Mouse (Mus musculus): ENCODE results near the gene Gm28539. TPM values are rescaled to one million over a fixed set of nuclear protein-coding genes. Genes with fewer than 3 reads are reported as not detected.
"Not testable (repeated sequence)": the region's sequence is repeated elsewhere in the genome, so short reads cannot be mapped to it uniquely, and the experiment has no call there.

Gm28539 gene
- polyA plus RNA-seq, 1 experiment from 2014 or later, result not detected

DNA sequence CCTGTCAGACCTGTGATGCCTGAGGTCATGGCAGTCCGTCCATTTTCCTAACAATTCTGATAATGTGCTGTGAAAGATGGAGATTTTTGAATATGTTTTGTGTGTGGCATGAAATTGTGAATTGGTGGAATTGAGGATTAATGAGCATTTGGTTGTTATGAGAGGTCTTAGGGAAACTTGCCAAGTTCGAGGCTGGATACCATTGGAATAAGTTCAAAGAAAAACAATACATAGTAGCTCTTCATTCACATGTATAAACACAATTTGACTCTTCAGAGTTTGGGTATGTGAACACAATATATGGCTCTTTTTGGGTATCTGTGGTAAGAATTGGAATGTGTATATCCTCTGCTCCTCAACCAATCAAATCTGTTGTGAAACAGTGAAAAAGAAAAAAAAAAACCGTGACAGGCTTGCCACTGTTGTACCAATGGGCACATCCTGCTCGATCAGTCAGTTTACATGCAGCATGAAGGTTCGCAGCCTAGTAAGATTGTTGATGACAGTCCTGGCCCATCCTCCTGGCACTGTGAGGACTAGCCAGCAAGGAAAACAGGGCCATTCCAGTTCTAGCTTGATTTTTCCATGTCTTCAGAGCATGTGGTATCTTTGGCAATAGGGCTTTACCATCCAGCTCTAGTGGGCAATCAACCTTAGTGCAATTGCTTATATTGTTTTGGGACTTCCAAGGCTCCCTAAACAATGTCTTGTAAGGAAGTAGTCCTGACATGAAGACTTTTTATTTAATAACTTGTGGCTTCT, 102.1 kb downstream of the Gm28539 start:
- no peak overlapping the region for H3K27ac ChIP-seq
- no peak overlapping the region for H3K4me2 ChIP-seq
- H3K9ac ChIP-seq, result no peak overlapping the region
- no peak overlapping the region for H3K4me3 ChIP-seq (replicated peaks)
- H3K27me3 ChIP-seq, result no peaks in the 10 kb centered on the region
- no peaks in the 10 kb centered on the region for H3K9me3 ChIP-seq
- WGBS, result 92% methylated on average over 5 of the region's 5 CpGs
- no peaks in the 10 kb centered on the region for H3K4me1 ChIP-seq
- peaks cover 59% of the 10 kb centered on the region for H3K36me3 ChIP-seq (replicated peaks)
- no peak for ATAC-seq (ENCODE audit: low FRiP score)

DNA sequence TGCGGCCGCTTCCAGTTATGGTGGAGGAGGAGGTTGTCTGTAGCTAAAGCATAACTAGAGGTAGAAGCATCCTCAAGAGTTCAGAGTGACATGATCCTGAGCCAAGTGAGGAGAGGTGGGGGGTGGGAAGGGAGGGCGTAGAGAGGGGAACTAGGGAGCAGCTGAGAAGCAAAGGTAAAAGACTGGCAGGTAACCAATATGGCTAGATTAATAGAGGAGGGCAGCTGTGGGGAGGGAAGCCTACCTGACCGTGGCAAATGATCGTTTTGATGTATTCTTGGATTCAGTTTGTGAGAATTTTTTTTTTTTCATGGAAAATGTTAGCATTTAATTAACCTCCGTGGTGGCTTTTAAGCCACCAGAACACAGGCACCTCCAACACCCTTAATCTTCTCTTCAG, 107.5 kb downstream of the Gm28539 start:
- WGBS, result 92% methylated on average over 6 of the region's 6 CpGs
- no peak overlapping the region for H3K9ac ChIP-seq
- H3K27ac ChIP-seq, result no peak overlapping the region
- H3K4me2 ChIP-seq, result no peak overlapping the region
- H3K9me3 ChIP-seq, result no peaks in the 10 kb centered on the region
- no peaks in the 10 kb centered on the region for H3K4me1 ChIP-seq
- H3K36me3 ChIP-seq (replicated peaks), result peaks cover 62% of the 10 kb centered on the region
- no peaks in the 10 kb centered on the region for H3K27me3 ChIP-seq
- no peak overlapping the region for H3K4me3 ChIP-seq (replicated peaks)
- no peak for ATAC-seq (ENCODE audit: low FRiP score)

DNA sequence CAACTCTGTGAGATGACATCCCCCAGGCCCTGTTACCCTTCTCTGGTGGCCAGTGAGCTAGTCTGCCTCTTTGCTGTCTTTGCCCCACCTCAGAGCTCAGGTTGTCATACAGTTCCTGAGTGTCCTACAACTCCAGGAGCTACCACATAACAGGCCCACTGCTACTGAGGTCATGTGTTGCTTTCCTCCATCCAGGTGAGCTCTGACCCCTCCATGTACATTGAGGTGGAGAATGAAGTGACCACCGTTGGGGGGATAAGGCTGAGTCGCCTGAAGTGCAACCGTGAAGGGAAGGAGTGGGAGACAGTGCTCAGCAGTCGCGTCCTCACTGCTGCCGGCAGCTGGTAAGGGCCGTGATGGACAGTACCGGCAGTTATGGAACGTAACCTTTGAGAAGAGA, 112.6 kb downstream of the Gm28539 start:
- Histone ChIP-seq H3K27me3 (no peaks in the 10 kb centered on the region), H3K4me3 (replicated peaks) (no peak overlapping the region), H3K27ac (no peak overlapping the region), H3K4me2 (no peak overlapping the region), H3K4me1 (no peaks in the 10 kb centered on the region), H3K9ac (no peak overlapping the region), H3K9me3 (no peaks in the 10 kb centered on the region), H3K36me3 (replicated peaks) (peaks cover 88% of the 10 kb centered on the region)
- WGBS, result 96% methylated on average over 9 of the region's 9 CpGs
- no peak for ATAC-seq (ENCODE audit: low FRiP score)

DNA sequence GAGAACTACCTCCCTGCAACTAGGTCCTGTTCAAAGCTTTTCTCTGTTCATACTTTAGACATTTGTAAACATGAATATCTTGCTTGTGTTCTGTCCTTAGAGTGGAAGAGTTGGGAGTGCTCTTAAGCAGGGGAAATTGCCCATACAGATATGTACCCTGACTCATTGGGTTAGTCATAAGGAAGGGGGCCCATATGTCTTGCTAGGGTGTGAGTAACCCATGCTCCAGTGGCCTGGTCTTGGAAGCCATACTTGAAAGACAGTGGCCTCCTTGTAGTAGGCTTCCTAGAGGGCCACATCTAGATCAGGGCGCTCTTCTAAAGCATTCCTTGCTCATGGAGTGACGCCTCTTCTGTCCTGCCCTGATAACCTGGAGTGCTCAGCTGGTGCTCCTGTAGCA, 114.0 kb downstream of the Gm28539 start:
- Histone ChIP-seq H3K4me1 (no peaks in the 10 kb centered on the region), H3K27ac (no peak overlapping the region), H3K9ac (no peak overlapping the region), H3K36me3 (replicated peaks) (peaks cover 95% of the 10 kb centered on the region), H3K27me3 (no peaks in the 10 kb centered on the region), H3K4me3 (replicated peaks) (no peak overlapping the region), H3K9me3 (no peaks in the 10 kb centered on the region), H3K4me2 (no peak overlapping the region)
- WGBS, result 88% methylated on average over 2 of the region's 2 CpGs
- ATAC-seq (ENCODE audit: low FRiP score), result no peak

DNA sequence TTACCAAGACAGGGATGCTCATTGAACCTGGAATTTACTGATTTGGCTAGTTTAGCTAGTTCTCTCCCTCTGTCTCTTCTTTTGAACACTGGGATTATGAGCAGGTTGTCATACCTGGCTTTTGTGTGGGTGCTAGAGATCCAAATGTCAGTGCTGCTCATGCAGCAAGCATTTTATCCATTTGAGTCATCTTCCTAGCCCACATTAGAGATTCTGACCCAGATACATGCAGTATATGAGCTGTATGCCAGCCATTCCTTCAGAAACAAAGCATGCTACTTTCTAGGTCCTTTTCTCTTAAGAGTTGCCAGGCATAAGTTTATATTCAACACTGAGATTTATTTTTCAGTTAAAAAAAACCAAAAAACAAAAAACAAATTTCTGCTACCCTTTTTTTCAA, 116.4 kb downstream of the Gm28539 start:
- no peak overlapping the region for H3K27ac ChIP-seq
- no peak overlapping the region for H3K4me3 ChIP-seq (replicated peaks)
- ATAC-seq (ENCODE audit: low FRiP score), result no peak
- H3K4me1 ChIP-seq, result no peaks in the 10 kb centered on the region
- H3K9me3 ChIP-seq, result no peaks in the 10 kb centered on the region
- H3K4me2 ChIP-seq, result no peak overlapping the region
- H3K27me3 ChIP-seq, result no peaks in the 10 kb centered on the region
- H3K36me3 ChIP-seq (replicated peaks), result peaks cover 95% of the 10 kb centered on the region
- H3K9ac ChIP-seq, result no peak overlapping the region

DNA sequence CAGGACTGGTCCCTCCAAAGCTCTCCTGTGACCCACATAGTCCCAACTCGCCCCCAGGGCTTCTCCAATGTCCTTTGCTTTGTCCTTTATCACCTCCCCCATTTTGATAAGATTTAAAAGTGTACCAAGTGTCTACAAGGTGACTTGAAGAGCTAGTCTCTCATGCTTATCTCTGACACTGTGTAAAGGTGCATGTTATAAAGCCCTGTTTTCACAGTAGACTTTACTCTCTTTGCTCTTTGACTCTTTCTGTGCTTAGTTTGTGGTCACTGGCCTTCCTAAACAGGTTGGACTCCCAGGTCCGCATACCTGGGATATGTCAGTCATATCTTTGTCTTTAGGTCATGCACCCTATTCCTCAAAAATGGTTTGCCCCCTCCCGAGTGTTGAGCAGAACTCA, 118.7 kb downstream of the Gm28539 start:
- 93% methylated on average over 3 of the region's 3 CpGs for WGBS
- no peak for ATAC-seq (ENCODE audit: low FRiP score)
- H3K4me2 ChIP-seq, result no peak overlapping the region

DNA sequence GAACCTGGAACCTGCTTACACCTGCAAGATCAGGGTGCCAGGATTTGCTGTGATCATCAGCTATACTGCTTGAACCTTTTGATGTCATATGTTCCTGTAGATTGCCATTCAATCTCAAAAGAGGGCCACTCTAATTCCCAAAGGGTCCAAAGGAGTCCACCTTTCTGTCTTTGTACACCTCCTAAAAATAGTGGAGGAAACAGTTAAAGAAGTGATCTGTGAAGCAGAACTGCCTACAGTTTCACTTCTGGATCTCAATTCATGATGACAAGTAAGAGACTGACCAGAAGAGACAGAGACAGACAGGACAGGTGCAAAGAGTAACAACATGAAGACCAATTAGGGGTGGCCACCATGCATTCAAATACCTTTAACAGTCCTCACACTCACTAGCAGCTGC, 127.1 kb downstream of the Gm28539 start:
- Histone ChIP-seq H3K4me1 (no peaks in the 10 kb centered on the region), H3K27ac (no peak overlapping the region), H3K9ac (no peak overlapping the region), H3K27me3 (no peaks in the 10 kb centered on the region), H3K9me3 (peaks cover 26% of the 10 kb centered on the region), H3K36me3 (replicated peaks) (peaks cover 69% of the 10 kb centered on the region), H3K4me2 (no peak overlapping the region), H3K4me3 (replicated peaks) (no peak overlapping the region)
- no peak for ATAC-seq (ENCODE audit: low FRiP score)

More for the DNA sequence above, 118.7 kb downstream of the Gm28539 start:
- no peak overlapping the region for H3K27ac ChIP-seq
- H3K9me3 ChIP-seq, result peaks cover 3% of the 10 kb centered on the region
- no peak overlapping the region for H3K9ac ChIP-seq
- H3K4me3 ChIP-seq (replicated peaks), result no peak overlapping the region
- H3K27me3 ChIP-seq, result no peaks in the 10 kb centered on the region
- H3K4me1 ChIP-seq, result no peaks in the 10 kb centered on the region
- H3K36me3 ChIP-seq (replicated peaks), result peaks cover 80% of the 10 kb centered on the region

DNA sequence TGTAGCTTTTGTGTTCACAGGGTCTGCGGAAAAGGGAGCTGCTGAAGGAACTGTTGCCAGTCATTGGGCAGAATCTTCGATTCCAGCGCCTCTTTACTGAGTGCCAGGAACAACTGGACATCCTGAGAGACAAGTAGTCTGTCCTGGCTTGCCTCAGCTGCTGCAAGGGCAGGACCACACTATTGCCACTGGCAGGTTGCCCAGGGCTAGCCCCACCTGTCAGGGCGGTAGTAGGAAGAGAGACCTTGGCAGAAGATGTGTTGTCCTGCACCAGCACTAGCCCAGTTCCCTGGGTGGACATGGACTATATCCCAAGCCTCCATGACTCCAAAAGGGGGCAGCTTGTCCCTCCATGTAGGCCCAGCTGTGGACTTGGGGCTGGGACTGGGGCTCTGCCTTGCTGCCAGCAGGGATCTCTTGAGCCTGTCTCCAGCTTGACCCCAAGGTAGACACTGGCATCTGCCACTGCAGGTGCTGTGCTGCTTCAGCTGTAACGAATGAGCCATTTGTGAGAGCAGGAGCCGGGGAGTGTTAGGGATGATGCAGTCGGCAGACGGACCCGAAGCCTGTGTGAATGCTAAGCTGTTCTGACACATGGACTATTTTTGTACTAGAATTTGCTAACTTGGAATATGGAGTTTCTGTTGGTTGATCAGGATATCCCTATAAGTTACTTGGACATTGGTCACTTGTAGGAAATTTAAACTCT, 133.2 kb downstream of the Gm28539 start:
- H3K4me3 ChIP-seq (replicated peaks), result no peak overlapping the region
- H3K4me1 ChIP-seq, result no peaks in the 10 kb centered on the region
- 0 out of 2 replicates have a peak, but pooled peaks cover 5% of the 10 kb centered on the region for H3K9me3 ChIP-seq
- no peaks in the 10 kb centered on the region for H3K27me3 ChIP-seq
- ATAC-seq (ENCODE audit: low FRiP score), result no peak
- no peak overlapping the region for H3K4me2 ChIP-seq
- H3K36me3 ChIP-seq (replicated peaks), result peaks cover 51% of the 10 kb centered on the region
- H3K27ac ChIP-seq, result no peak overlapping the region
- 93% methylated on average over 9 of the region's 9 CpGs for WGBS
- H3K9ac ChIP-seq, result no peak overlapping the region

DNA sequence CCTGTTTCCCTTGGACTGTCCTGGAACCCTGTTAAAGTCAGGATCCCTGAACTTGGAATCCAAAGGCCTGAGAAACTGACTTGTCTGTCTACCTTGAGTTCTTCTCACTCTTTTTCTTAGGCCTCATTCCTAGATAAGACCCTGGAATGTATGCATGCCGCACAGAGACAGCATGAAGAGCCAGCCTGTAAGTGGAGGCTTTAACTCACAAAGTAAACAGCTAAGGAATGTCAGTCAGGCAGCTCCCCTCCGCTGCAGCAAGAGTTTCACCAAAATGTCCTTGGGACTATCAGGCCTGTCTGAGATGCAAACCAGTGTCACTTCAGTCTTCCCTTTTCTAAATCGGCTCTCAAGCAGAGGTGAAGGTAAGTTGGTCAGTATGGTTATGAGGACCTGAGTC, 134.5 kb downstream of the Gm28539 start:
- Histone ChIP-seq H3K4me1 (no peaks in the 10 kb centered on the region), H3K36me3 (replicated peaks) (peaks cover 41% of the 10 kb centered on the region), H3K4me2 (no peak overlapping the region), H3K27me3 (no peaks in the 10 kb centered on the region), H3K9me3 (0 out of 2 replicates have a peak, but pooled peaks cover 5% of the 10 kb centered on the region), H3K4me3 (replicated peaks) (no peak overlapping the region), H3K27ac (no peak overlapping the region), H3K9ac (no peak overlapping the region)
- WGBS, result 93% methylated on average over 3 of the region's 3 CpGs
- no peak for ATAC-seq (ENCODE audit: low FRiP score)

DNA sequence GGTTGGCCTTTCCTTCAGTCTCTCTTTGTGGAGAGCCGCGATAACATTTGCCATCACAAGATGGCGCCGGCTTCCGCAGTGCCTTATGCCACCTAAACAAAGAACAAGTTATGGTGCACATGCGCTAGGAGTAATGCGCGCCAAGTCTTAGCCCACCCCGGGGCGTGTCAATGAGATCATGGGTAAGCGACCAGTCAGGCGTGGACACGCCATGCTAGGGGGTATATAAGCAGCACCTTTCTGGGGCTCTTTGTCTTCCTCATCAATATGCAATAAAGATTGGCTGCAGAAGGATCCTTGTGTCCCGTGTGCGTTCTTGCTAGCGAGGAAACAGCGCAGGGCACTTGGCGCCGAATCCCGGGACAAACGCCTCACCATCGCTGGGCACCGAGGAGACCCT, 139.3 kb downstream of the Gm28539 start:
- H3K27me3 ChIP-seq; ATAC-seq (ENCODE audit: low FRiP score); H3K4me3 ChIP-seq (replicated peaks); H3K4me1 ChIP-seq; H3K4me2 ChIP-seq; H3K9ac ChIP-seq; H3K9me3 ChIP-seq; H3K27ac ChIP-seq: not testable (repeated sequence)
- WGBS, result 79% methylated on average over 23 of the region's 23 CpGs
- peaks cover 16% of the 10 kb centered on the region for H3K36me3 ChIP-seq (replicated peaks)

DNA sequence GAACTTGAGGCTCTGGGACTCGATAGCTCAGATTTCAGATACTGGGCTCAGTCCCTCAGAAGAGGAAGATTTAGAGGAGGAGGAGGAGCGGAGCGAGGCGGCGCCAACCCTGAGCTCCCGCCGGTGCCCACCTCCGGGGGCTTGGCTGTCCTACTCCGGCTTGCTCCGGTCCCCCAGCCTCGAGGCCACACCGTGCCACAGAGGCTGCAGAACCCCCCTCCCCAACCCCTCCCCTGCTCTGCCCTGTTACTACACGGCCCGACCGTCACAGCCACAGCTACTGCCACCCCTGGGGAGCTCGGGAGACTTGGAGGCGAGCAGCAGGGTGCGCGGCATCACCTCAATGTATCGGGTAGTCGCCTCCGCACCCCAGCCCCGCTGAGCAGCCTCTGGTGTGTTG, 139.9 kb downstream of the Gm28539 start:
- Histone ChIP-seq H3K9me3 (no peaks in the 10 kb centered on the region), H3K9ac (no peak overlapping the region), H3K4me2 (no peak overlapping the region), H3K27ac (no peak overlapping the region), H3K4me1 (no peaks in the 10 kb centered on the region), H3K36me3 (replicated peaks) (peaks cover 9% of the 10 kb centered on the region), H3K27me3 (no peaks in the 10 kb centered on the region), H3K4me3 (replicated peaks) (no peak overlapping the region)
- whole genome bisulfite sequencing, result 81% methylated on average over 23 of the region's 23 CpGs
- ATAC-seq (ENCODE audit: low FRiP score), result no peak

DNA sequence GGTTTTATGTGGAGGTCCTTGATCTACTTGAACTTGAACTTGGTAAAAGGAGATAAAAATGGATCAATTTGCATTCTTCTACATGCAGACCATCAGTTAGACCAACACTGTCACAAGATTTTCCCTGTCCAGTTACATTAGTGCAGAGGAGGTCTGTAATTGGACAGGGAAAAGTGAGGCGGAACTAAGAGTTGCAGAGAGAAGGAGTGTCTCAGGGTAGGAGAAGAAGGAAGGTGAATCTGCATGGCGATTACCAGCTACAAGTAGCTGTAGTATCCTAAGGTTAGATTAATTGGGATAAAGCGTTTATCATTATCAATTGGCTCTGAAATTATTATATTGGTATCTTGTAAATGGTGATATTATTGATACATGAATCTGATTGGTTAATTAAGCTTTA, 150.0 kb downstream of the Gm28539 start:
- Histone ChIP-seq H3K36me3 (replicated peaks) (no peaks in the 10 kb centered on the region), H3K4me3 (replicated peaks) (no peak overlapping the region), H3K27me3 (no peaks in the 10 kb centered on the region), H3K9ac (no peak overlapping the region), H3K27ac (no peak overlapping the region), H3K4me1 (no peaks in the 10 kb centered on the region), H3K9me3 (no peaks in the 10 kb centered on the region), H3K4me2 (no peak overlapping the region)
- WGBS, result 89% methylated on average over 3 of the region's 3 CpGs
- no peak for ATAC-seq (ENCODE audit: low FRiP score)

DNA sequence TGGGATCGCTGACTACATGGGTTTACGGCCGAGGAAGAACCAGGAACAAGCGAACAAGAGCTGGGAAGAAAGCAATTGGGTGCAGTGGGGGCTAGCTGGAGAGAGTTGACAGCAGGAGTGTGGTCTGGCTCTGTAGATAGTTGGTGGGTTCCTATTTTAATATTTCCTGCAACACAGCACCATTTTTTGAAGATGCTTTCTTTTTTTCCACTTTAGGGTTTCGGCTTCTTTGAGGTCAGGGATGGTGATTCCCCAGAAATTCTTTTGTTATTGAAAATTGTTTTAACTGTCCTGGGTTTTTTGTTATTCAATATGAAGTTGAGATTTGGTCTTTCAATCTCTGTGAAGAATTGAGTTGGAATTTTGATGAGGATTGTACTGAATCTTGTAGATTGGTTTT, 150.5 kb downstream of the Gm28539 start:
- WGBS, result 91% methylated on average over 5 of the region's 5 CpGs
- Histone ChIP-seq H3K4me2 (no peak overlapping the region), H3K27ac (no peak overlapping the region), H3K36me3 (replicated peaks) (no peaks in the 10 kb centered on the region), H3K9ac (no peak overlapping the region), H3K27me3 (no peaks in the 10 kb centered on the region), H3K4me1 (no peaks in the 10 kb centered on the region), H3K4me3 (replicated peaks) (no peak overlapping the region), H3K9me3 (no peaks in the 10 kb centered on the region)
- ATAC-seq (ENCODE audit: low FRiP score), result no peak

All from forebrain, embryonic 12.5 days (tissue).